Mouse (Mus musculus): ENCODE results near the gene Oser1.

Oser1 gene

DNA sequence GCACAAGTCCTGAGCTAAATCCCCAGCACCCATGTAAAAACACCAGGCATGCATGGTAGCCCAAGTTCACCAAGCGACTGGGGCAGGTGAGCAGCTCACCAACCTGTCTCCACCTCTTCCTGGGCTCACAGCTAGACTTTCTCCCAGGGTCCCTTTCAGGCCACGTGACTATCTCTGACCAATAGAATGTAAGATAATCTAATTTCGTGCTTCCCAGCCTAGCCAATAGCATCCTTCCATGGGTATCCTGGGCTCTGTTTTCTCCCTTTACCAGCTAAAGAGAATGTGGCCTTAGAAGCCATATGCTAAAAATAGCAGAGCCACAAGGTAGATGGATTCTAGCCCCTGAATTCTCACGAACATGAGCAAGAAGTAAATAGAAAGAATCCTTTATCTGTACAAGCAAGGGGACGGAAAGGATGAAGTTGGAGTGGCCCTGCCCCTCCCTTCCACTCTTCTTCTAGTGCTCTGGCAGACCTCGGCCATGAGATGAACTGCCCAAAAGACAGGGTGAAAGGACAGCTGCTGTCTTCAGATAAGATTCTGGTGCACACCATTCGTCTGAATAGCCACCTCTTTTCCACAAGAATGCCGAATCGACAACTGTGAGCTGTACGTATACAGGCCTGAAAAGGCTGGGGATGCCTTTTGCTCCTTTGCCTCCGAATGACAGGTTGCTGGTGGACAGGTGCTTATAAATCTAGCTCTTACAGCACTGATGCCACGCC lies 68.2 kb downstream of the Oser1 start:
- DNase-seq (ENCODE audit: low spot score): no peak

Measured in retina, embryonic 14.5 days (tissue).